Mouse (Mus musculus) bone marrow, adult 2 months (tissue): ENCODE results near the gene Tub.

Experiments
- CTCF ChIP-seq: fragments of 200-500 bp; IDR thresholded peaks from 2 replicates; pipeline ENCODE4 v1.5.1; 2011; ENCODE audit warnings: low read length, control low read depth; ENCODE audit not compliant: control insufficient read depth, insufficient read depth
- POLR2A ChIP-seq: fragments of 200-500 bp; IDR thresholded peaks from 2 replicates; pipeline ENCODE4 v1.6.1; 2011; ENCODE audit warnings: low read depth, mild to moderate bottlenecking, control low read depth, low read length, borderline replicate concordance; ENCODE audit not compliant: control insufficient read depth

DNA sequence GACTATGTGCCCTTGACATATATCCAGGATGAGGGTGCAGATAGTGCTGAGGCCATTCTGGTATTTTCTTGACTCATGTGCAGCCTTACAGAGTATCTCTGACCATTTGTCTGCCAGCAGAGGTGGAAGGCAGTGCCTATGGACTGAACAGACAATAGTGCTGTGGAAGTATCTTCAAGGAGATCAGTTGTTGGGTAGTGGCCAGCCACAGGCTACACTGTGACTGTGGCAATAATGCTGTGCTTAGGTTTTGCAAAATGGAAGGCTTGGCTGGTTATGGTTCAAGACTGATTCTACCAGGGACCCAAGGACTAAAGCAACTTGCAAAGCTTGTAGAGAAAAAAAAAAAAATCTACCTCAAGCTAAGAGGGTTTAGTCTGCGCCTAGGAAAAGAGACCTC, 62.4 kb downstream of the Tub start:
- no peak for TF ChIP-seq CTCF
- TF ChIP-seq POLR2A: no peak
